ENCODE assay signal across 9 mouse cellular contexts in genomic region chr9:21960135-21960534, GRCm38 (mm10). TPM values are rescaled to one million over a fixed set of nuclear protein-coding genes. Genes with fewer than 3 reads are reported as not detected.
DNase-seq lines count a peak whose midpoint lies in the region; ATAC-seq and TF ChIP-seq lines count a peak whose summit lies in the region.
"Had no signal": no experiment of that assay in that cellular context is flagged by ENCODE, and none has a peak within 500 bp of the region (broad histone marks: within the 10 kb centered on the region; RNA-seq: fewer than 3 reads in every experiment).

No protein-coding gene starts in this region.

- H3K9ac ChIP-seq in hindbrain, embryonic 14.5 days: no peak overlapping the region
- no peak overlapping the region for H3K9ac ChIP-seq in ES-Bruce4 (ENCODE audit: low read depth, poor library complexity, severe bottlenecking)
- H3K9ac ChIP-seq in limb, embryonic 11.5 days (ENCODE audit: low read length): no peak overlapping the region

- peak overlapping the region; percentile 53 for H3K4me3 ChIP-seq in hindbrain, embryonic 10.5 days
- no peak overlapping the region for H3K4me3 ChIP-seq in hindbrain, embryonic 14.5 days (replicated peaks; ENCODE audit: low read length)
- peak overlapping the region; percentile 33 for H3K4me3 ChIP-seq in ES-Bruce4 (ENCODE audit: low read depth, low read length)
- peak overlapping the region; percentile 60 for H3K4me3 ChIP-seq in embryonic facial prominence, embryonic 10.5 days
- H3K4me3 ChIP-seq in limb, embryonic 11.5 days (ENCODE audit: low read depth, low read length): no peak overlapping the region

- TF ChIP-seq EP300 in ES-Bruce4 (IDR thresholded peaks at IDR 0.05; ENCODE audit: insufficient read depth, low read depth, low read length): no peak

- H3K9me3 ChIP-seq in hindbrain, embryonic 10.5 days: no peaks in the 10 kb centered on the region
- H3K9me3 ChIP-seq in hindbrain, embryonic 14.5 days (ENCODE audit: control insufficient read depth, low read length): no peaks in the 10 kb centered on the region
- H3K9me3 ChIP-seq in ES-Bruce4 (replicated peaks; ENCODE audit: control insufficient read depth, insufficient read depth, low read length, poor library complexity, severe bottlenecking): no peaks in the 10 kb centered on the region
- H3K9me3 ChIP-seq in embryonic facial prominence, embryonic 10.5 days: no peaks in the 10 kb centered on the region
- no peaks in the 10 kb centered on the region for H3K9me3 ChIP-seq in limb, embryonic 11.5 days (ENCODE audit: control insufficient read depth, low read length)

- 53% methylated on average over 9 of the region's 9 CpGs for WGBS in hindbrain, embryonic 10.5 days
- WGBS in hindbrain, embryonic 14.5 days: 55% methylated on average over 9 of the region's 9 CpGs
- WGBS in embryonic facial prominence, embryonic 10.5 days: 51% methylated on average over 9 of the region's 9 CpGs
- 44% methylated on average over 9 of the region's 9 CpGs for WGBS in limb, embryonic 11.5 days

- peaks cover 42% of the 10 kb centered on the region for H3K4me1 ChIP-seq in hindbrain, embryonic 10.5 days (replicated peaks)
- H3K4me1 ChIP-seq in hindbrain, embryonic 14.5 days (replicated peaks; ENCODE audit: control insufficient read depth, insufficient read depth, low read length): peaks cover 21% of the 10 kb centered on the region
- H3K4me1 ChIP-seq in ES-Bruce4 (ENCODE audit: control insufficient read depth, insufficient read depth, low read length): no peaks in the 10 kb centered on the region
- H3K4me1 ChIP-seq in embryonic facial prominence, embryonic 10.5 days: peaks cover 45% of the 10 kb centered on the region
- H3K4me1 ChIP-seq in limb, embryonic 11.5 days (ENCODE audit: control insufficient read depth, insufficient read depth, low read length): 0 out of 2 replicates have a peak, but pooled peaks cover 10% of the 10 kb centered on the region

- peaks cover 59% of the 10 kb centered on the region for H3K27me3 ChIP-seq in hindbrain, embryonic 10.5 days (ENCODE audit: insufficient read depth, poor library complexity, severe bottlenecking)
- H3K27me3 ChIP-seq in hindbrain, embryonic 14.5 days (ENCODE audit: control insufficient read depth, insufficient read depth, low read length): peaks cover 47% of the 10 kb centered on the region
- no peaks in the 10 kb centered on the region for H3K27me3 ChIP-seq in ES-Bruce4 (ENCODE audit: control insufficient read depth, insufficient read depth, low read length, poor library complexity, severe bottlenecking)
- H3K27me3 ChIP-seq in embryonic facial prominence, embryonic 10.5 days (replicated peaks; ENCODE audit: low read depth, poor library complexity, severe bottlenecking): peaks cover 57% of the 10 kb centered on the region
- H3K27me3 ChIP-seq in limb, embryonic 11.5 days (ENCODE audit: control insufficient read depth, insufficient read depth, low read length): peaks cover 36% of the 10 kb centered on the region

- H3K27ac ChIP-seq in hindbrain, embryonic 10.5 days: no peak overlapping the region
- H3K27ac ChIP-seq in hindbrain, embryonic 14.5 days: no peak overlapping the region
- H3K27ac ChIP-seq in ES-Bruce4 (ENCODE audit: insufficient read depth, low read length): no peak overlapping the region
- H3K27ac ChIP-seq in embryonic facial prominence, embryonic 10.5 days (replicated peaks): no peak overlapping the region
- H3K27ac ChIP-seq in limb, embryonic 11.5 days (replicated peaks; ENCODE audit: low read depth, low read length): no peak overlapping the region

- no peak overlapping the region for H3K4me2 ChIP-seq in hindbrain, embryonic 14.5 days (replicated peaks)
- H3K4me2 ChIP-seq in limb, embryonic 11.5 days (ENCODE audit: low read depth, severe bottlenecking): peak overlapping the region; percentile 22; the same call in 1 of the 2 replicates

- no peak for ATAC-seq in hindbrain, embryonic 14.5 days (ENCODE audit: low FRiP score)
- ATAC-seq in limb, embryonic 11.5 days (ENCODE audit: insufficient number of reproducible peaks, low FRiP score, low TSS enrichment, low read depth): no peak

- TF ChIP-seq CTCF in ES-Bruce4 (IDR thresholded peaks at IDR 0.05; ENCODE audit: low read depth, low read length): no peak

- DNase-seq in hindbrain, embryonic 10.5 days (ENCODE audit: low spot score): no peak
- DNase-seq in hindbrain, embryonic 14.5 days (ENCODE audit: low spot score): no peak
- DNase-seq in embryonic facial prominence, embryonic 10.5 days (ENCODE audit: low spot score): no peak
- no peak for DNase-seq in limb, embryonic 11.5 days (ENCODE audit: low spot score)
- no peak for DNase-seq in testis, postnatal 14 days (ENCODE audit: low spot score)
- no peak for DNase-seq in spleen, adult 12 weeks (ENCODE audit: low spot score)
- no peak for DNase-seq in layer of hippocampus, adult 8-10 months (ENCODE audit: low spot score in 2 of 2)

- TF ChIP-seq POLR2A in ES-Bruce4 (IDR thresholded peaks at IDR 0.05; ENCODE audit: insufficient read depth, low read length): no peak

- peaks cover 9% of the 10 kb centered on the region; the same call in 1 of the 2 replicates for H3K36me3 ChIP-seq in hindbrain, embryonic 10.5 days
- no peaks in the 10 kb centered on the region for H3K36me3 ChIP-seq in hindbrain, embryonic 14.5 days (replicated peaks; ENCODE audit: control insufficient read depth, insufficient read depth)
- no peaks in the 10 kb centered on the region for H3K36me3 ChIP-seq in ES-Bruce4 (ENCODE audit: control insufficient read depth, insufficient read depth, low read length, poor library complexity, severe bottlenecking)
- 0 out of 2 replicates have a peak, but pooled peaks cover 6% of the 10 kb centered on the region for H3K36me3 ChIP-seq in embryonic facial prominence, embryonic 10.5 days (replicated peaks)
- peaks cover 6% of the 10 kb centered on the region; the same call in 1 of the 2 replicates for H3K36me3 ChIP-seq in limb, embryonic 11.5 days (ENCODE audit: control insufficient read depth, insufficient read depth, low read length)

RNA-seq across cellular contexts. Expression of gene Epor, which starts 3.2 kb away (rescaled TPM):
- polyA plus RNA-seq in hindbrain, embryonic 10.5 days (2016; fragmentation: Nextera tagmentation; extraction: Ambion mirVana): 9.3 and 9.6 TPM in 2 replicates
- polyA plus RNA-seq in hindbrain, embryonic 14.5 days (2014; fragmentation: Nextera tagmentation; extraction: Ambion mirVana): 1.4 and 2.4 TPM in 2 replicates
- 0.57 and 1.9 TPM in 2 replicates for polyA plus RNA-seq in ES-Bruce4 (2011; ENCODE audit: insufficient read depth, insufficient read length, low read depth, missing spikeins)
- 7.9 and 8.6 TPM in 2 replicates for polyA plus RNA-seq in embryonic facial prominence, embryonic 10.5 days (2016; fragmentation: Nextera tagmentation; extraction: Ambion mirVana)
- polyA plus RNA-seq in limb, embryonic 11.5 days (2014; fragmentation: Nextera tagmentation; extraction: Ambion mirVana): 4.9 and 5.8 TPM in 2 replicates
- total RNA-seq in layer of hippocampus, adult 8-10 months (2022): 10 to 100 TPM in 1 of 4 experiments, 1 to 10 TPM in 3; 6.6 to 11.3 (median 8.2) TPM

RNA-seq across cellular contexts. Expression of gene Swsap1, which starts 4.6 kb away (rescaled TPM):
- polyA plus RNA-seq in hindbrain, embryonic 10.5 days (2016; fragmentation: Nextera tagmentation; extraction: Ambion mirVana): 7.1 and 9.3 TPM in 2 replicates
- polyA plus RNA-seq in hindbrain, embryonic 14.5 days (2014; fragmentation: Nextera tagmentation; extraction: Ambion mirVana): 18.2 and 19.9 TPM in 2 replicates
- polyA plus RNA-seq in ES-Bruce4 (2011; ENCODE audit: insufficient read depth, insufficient read length, low read depth, missing spikeins): 8.5 TPM in 2 replicates
- polyA plus RNA-seq in embryonic facial prominence, embryonic 10.5 days (2016; fragmentation: Nextera tagmentation; extraction: Ambion mirVana): 7.1 and 8.0 TPM in 2 replicates
- polyA plus RNA-seq in limb, embryonic 11.5 days (2014; fragmentation: Nextera tagmentation; extraction: Ambion mirVana): 17.4 and 20.0 TPM in 2 replicates
- 10 to 100 TPM; 12.0 to 14.0 (median 13.1) TPM for total RNA-seq in layer of hippocampus, adult 8-10 months (2022)

RNA-seq across cellular contexts. Expression of gene Plppr2, which starts 23.3 kb away (rescaled TPM):
- polyA plus RNA-seq in hindbrain, embryonic 10.5 days (2016; fragmentation: Nextera tagmentation; extraction: Ambion mirVana): 15.6 and 30.6 TPM in 2 replicates
- 90.6 and 102 TPM in 2 replicates for polyA plus RNA-seq in hindbrain, embryonic 14.5 days (2014; fragmentation: Nextera tagmentation; extraction: Ambion mirVana)
- 5.4 and 5.6 TPM in 2 replicates for polyA plus RNA-seq in ES-Bruce4 (2011; ENCODE audit: insufficient read depth, insufficient read length, low read depth, missing spikeins)
- 9.5 and 9.6 TPM in 2 replicates for polyA plus RNA-seq in embryonic facial prominence, embryonic 10.5 days (2016; fragmentation: Nextera tagmentation; extraction: Ambion mirVana)
- polyA plus RNA-seq in limb, embryonic 11.5 days (2014; fragmentation: Nextera tagmentation; extraction: Ambion mirVana): 6.6 and 8.2 TPM in 2 replicates
- total RNA-seq in layer of hippocampus, adult 8-10 months (2022): 100 to 1,000 TPM; 229 to 244 (median 235) TPM
- total RNA-seq: CH12.LX had no signal

RNA-seq across cellular contexts. Expression of gene Rgl3, which starts 29.1 kb away (rescaled TPM):
- polyA plus RNA-seq in hindbrain, embryonic 10.5 days (2016; fragmentation: Nextera tagmentation; extraction: Ambion mirVana): 3.7 and 5.7 TPM in 2 replicates
- 1.3 and 1.9 TPM in 2 replicates for polyA plus RNA-seq in hindbrain, embryonic 14.5 days (2014; fragmentation: Nextera tagmentation; extraction: Ambion mirVana)
- polyA plus RNA-seq in ES-Bruce4 (2011; ENCODE audit: insufficient read depth, insufficient read length, low read depth, missing spikeins): 9.2 and 9.7 TPM in 2 replicates
- polyA plus RNA-seq in embryonic facial prominence, embryonic 10.5 days (2016; fragmentation: Nextera tagmentation; extraction: Ambion mirVana): 4.0 and 5.6 TPM in 2 replicates
- 1.6 and 2.5 TPM in 2 replicates for polyA plus RNA-seq in limb, embryonic 11.5 days (2014; fragmentation: Nextera tagmentation; extraction: Ambion mirVana)
- 1 to 10 TPM; 2.2 to 4.2 (median 2.6) TPM for total RNA-seq in layer of hippocampus, adult 8-10 months (2022)
- total RNA-seq: CH12.LX had no signal

RNA-seq across cellular contexts. Expression of gene Tmem205, which starts 32.8 kb away (rescaled TPM):
- polyA plus RNA-seq in hindbrain, embryonic 10.5 days (2016; fragmentation: Nextera tagmentation; extraction: Ambion mirVana): 39.1 and 46.1 TPM in 2 replicates
- 45.2 and 58.9 TPM in 2 replicates for polyA plus RNA-seq in hindbrain, embryonic 14.5 days (2014; fragmentation: Nextera tagmentation; extraction: Ambion mirVana)
- 19.9 and 21.4 TPM in 2 replicates for polyA plus RNA-seq in ES-Bruce4 (2011; ENCODE audit: insufficient read depth, insufficient read length, low read depth, missing spikeins)
- 31.1 and 33.1 TPM in 2 replicates for polyA plus RNA-seq in embryonic facial prominence, embryonic 10.5 days (2016; fragmentation: Nextera tagmentation; extraction: Ambion mirVana)
- 29.7 and 29.9 TPM in 2 replicates for polyA plus RNA-seq in limb, embryonic 11.5 days (2014; fragmentation: Nextera tagmentation; extraction: Ambion mirVana)
- 10 to 100 TPM; 42.8 to 49.1 (median 43.5) TPM for total RNA-seq in layer of hippocampus, adult 8-10 months (2022)

Comparison
In these comparisons a context has a peak if more than half of its experiments do, and no peak if none do; other contexts are left out.
1. H3K4me3 ChIP-seq: peak in hindbrain, embryonic 10.5 days (single experiment), ES-Bruce4 (single experiment) and embryonic facial prominence, embryonic 10.5 days (single experiment); none in hindbrain, embryonic 14.5 days (single experiment) and limb, embryonic 11.5 days (single experiment).